Mouse (Mus musculus) liver, embryonic 12.5 days (tissue): ENCODE measurements around the gene Gucy2d. TPM values are rescaled to one million over a fixed set of nuclear protein-coding genes. Genes with fewer than 3 reads are reported as not detected.

ENCODE experiments used
- polyA plus RNA-seq: library from polyadenylated mRNA; unstranded; fragments of >200 nt; fragmentation: Nextera tagmentation; extraction: Ambion mirVana; gene quantifications from 2 replicates; pipeline ENCODE4 v1.2.1, GENCODE M21; 2016

The Gucy2d gene
- polyA plus RNA-seq, 1 experiment from 2014 or later: not detected

Other genes starting within 250 kb of the Gucy2d start
- not detected in 2 replicates for gene B3gnt6, start 240.9 kb upstream of the Gucy2d start, polyA plus RNA-seq
- 24.6 and 26.6 TPM in 2 replicates for gene Acer3, start 119.2 kb upstream of the Gucy2d start, polyA plus RNA-seq
- 1.6 and 2.1 TPM in 2 replicates for gene Tsku, start 79.1 kb upstream of the Gucy2d start, polyA plus RNA-seq
- gene Lrrc32, start 48.9 kb downstream of the Gucy2d start, polyA plus RNA-seq: 7.4 and 8.3 TPM in 2 replicates
- 10.4 and 11.8 TPM in 2 replicates for gene Emsy, start 216.4 kb downstream of the Gucy2d start, polyA plus RNA-seq